Mouse (Mus musculus) neural tube, embryonic 11.5 days (tissue): Measurements from ENCODE around the gene Ankdd1a. TPM values are rescaled to one million over a fixed set of nuclear protein-coding genes. Genes with fewer than 3 reads are reported as not detected.

Source experiments
- ATAC-seq: fragments of 200-750 bp; cut with Nextera tagmentation; 2 replicates; pipeline ENCODE4 v1.8.0; 2017; ENCODE audit warnings: moderate number of reproducible peaks, mild to moderate bottlenecking, moderate TSS enrichment, moderate library complexity; ENCODE audit not compliant: insufficient read depth, low FRiP score, low TSS enrichment
- DNase-seq: peaks from one replicate; pipeline ENCODE4 v3.0.0-alpha.2; 2015; ENCODE audit warnings: low spot score
- H3K27ac ChIP-seq: fragments of 300-500 bp; sonication (generic); 2 replicates; pipeline ENCODE4 v1.5.1; 2014; ENCODE audit warnings: low read depth, mild to moderate bottlenecking, low read length
- H3K27me3 ChIP-seq: fragments of 300-500 bp; sonication (generic); 2 replicates; pipeline ENCODE4 v1.6.1; 2014; ENCODE audit warnings: mild to moderate bottlenecking, low read length, mixed read lengths; ENCODE audit not compliant: control insufficient read depth, insufficient read depth
- H3K36me3 ChIP-seq: fragments of 300-500 bp; sonication (generic); 2 replicates; pipeline ENCODE4 v1.6.1; 2014; ENCODE audit warnings: mild to moderate bottlenecking, low read length, moderate library complexity, mixed read lengths; ENCODE audit not compliant: control insufficient read depth, insufficient read depth
- H3K4me1 ChIP-seq: fragments of 300-500 bp; sonication (generic); 2 replicates; pipeline ENCODE4 v1.6.1; 2014; ENCODE audit warnings: low read length, mixed read lengths; ENCODE audit not compliant: control insufficient read depth, insufficient read depth
- H3K4me2 ChIP-seq: fragments of 300-500 bp; sonication (generic); 2 replicates; pipeline ENCODE4 v1.6.1; 2014; ENCODE audit warnings: low read depth, mild to moderate bottlenecking, moderate library complexity
- H3K4me3 ChIP-seq: fragments of 300-500 bp; sonication (generic); 2 replicates; pipeline ENCODE4 v1.5.1; 2014; ENCODE audit warnings: low read depth, low read length
- H3K9ac ChIP-seq: fragments of 300-500 bp; sonication (generic); 2 replicates; pipeline ENCODE4 v1.6.1; 2014; ENCODE audit warnings: mild to moderate bottlenecking, low read length
- H3K9me3 ChIP-seq: fragments of 300-500 bp; sonication (generic); 2 replicates; pipeline ENCODE4 v1.6.1; 2016; ENCODE audit warnings: low read length; ENCODE audit not compliant: control insufficient read depth
- WGBS: fragments of 180-500 bp; shearing (Covaris S2); extraction: QIAGEN DNeasy Blood & Tissue Kit; methylation state at CpG from one replicate; pipeline ENCODE4 v1.1.7; 2014; 5-methylcytosine and 5-hydroxymethylcytosine counted together
- polyA plus RNA-seq: library from polyadenylated mRNA; unstranded; fragments of >200 nt; fragmentation: Nextera tagmentation; extraction: Ambion mirVana; gene quantifications from 2 replicates; pipeline ENCODE4 v1.2.1, GENCODE M21; 2014

Ankdd1a gene
- polyA plus RNA-seq, 1 experiment from 2014 or later: 0.21 TPM

GRCm38 (mm10) chr9:65502721-65503505 lies 17.1 kb downstream of the Ankdd1a start:
- no peak overlapping the region for H3K4me3 ChIP-seq
- H3K4me2 ChIP-seq: no peak overlapping the region
- H3K9me3 ChIP-seq: no peaks in the 10 kb centered on the region
- H3K4me1 ChIP-seq: no peaks in the 10 kb centered on the region
- H3K27me3 ChIP-seq: no peaks in the 10 kb centered on the region
- no peak overlapping the region for H3K9ac ChIP-seq
- ATAC-seq (no peak), DNase-seq (no peak)
- H3K27ac ChIP-seq: no peak overlapping the region
- H3K36me3 ChIP-seq: no peaks in the 10 kb centered on the region
- 87% methylated on average over 21 of the region's 21 CpGs for WGBS

- no peak overlapping the region for H3K27ac ChIP-seq
- no peaks in the 10 kb centered on the region for H3K4me1 ChIP-seq
- WGBS: 59% methylated on average over 8 of the region's 8 CpGs
- DNase-seq (peak; percentile 29), ATAC-seq (no peak)
- H3K4me2 ChIP-seq: no peak overlapping the region
- H3K4me3 ChIP-seq: no peak overlapping the region
- no peak overlapping the region for H3K9ac ChIP-seq
- no peaks in the 10 kb centered on the region for H3K36me3 ChIP-seq
- H3K9me3 ChIP-seq: no peaks in the 10 kb centered on the region
- H3K27me3 ChIP-seq: no peaks in the 10 kb centered on the region
Observed at GRCm38 (mm10) chr9:65502146-65502545, 17.8 kb downstream of the Ankdd1a start.

DNA sequence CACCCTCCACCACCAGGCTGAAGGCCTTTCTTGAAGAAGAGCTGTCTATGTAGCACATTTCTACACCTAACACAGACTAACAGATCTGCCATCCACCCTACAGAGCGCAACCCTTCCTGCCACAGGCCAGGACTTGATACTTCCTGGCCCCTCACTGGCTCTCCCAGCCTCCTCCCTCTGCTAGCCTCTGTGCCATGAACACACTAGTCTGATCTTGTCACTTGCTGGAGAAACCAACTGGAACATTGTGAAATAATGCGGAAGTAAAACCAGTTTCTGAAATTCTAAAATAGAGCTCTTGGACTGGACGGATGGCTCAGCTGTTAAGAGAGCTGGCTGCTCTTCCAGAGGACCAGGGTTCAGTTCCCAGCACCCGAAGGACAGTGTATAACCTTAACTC lies 27.1 kb downstream of the Ankdd1a start:
- 92% methylated on average over 4 of the region's 4 CpGs for WGBS
- no peaks in the 10 kb centered on the region for H3K27me3 ChIP-seq
- no peak for DNase-seq
- no peaks in the 10 kb centered on the region for H3K4me1 ChIP-seq
- H3K36me3 ChIP-seq: peaks cover 2% of the 10 kb centered on the region; the same call in 1 of the 2 replicates
- no peak overlapping the region for H3K4me2 ChIP-seq
- no peak for ATAC-seq
- H3K9me3 ChIP-seq: no peaks in the 10 kb centered on the region
- no peak overlapping the region for H3K9ac ChIP-seq
- H3K27ac ChIP-seq: no peak overlapping the region
- no peak overlapping the region for H3K4me3 ChIP-seq

DNA sequence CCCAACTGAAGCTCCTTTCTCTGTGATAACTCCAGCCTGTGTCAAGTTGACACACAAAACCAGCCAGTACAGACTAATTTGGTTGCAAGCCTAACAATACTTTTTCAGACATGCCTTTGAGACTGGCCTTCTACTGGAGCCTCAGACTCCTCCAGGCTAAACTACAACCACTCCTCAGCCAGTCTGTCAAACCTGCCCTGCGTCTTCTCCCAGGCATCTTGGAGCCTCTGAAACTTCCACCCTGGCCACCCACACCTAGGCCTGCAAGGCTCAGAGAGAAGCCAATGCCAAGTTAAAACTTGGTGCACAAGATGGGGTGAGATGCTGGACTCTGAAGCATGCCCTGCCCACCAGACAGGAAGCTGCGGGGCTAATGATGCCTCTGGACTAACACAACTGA lies 27.6 kb downstream of the Ankdd1a start:
- no peak overlapping the region for H3K27ac ChIP-seq
- H3K4me2 ChIP-seq: no peak overlapping the region
- ATAC-seq (no peak), DNase-seq (no peak)
- peaks cover 2% of the 10 kb centered on the region; the same call in 1 of the 2 replicates for H3K36me3 ChIP-seq
- no peaks in the 10 kb centered on the region for H3K9me3 ChIP-seq
- H3K4me1 ChIP-seq: no peaks in the 10 kb centered on the region
- no peak overlapping the region for H3K9ac ChIP-seq
- 88% methylated on average over 2 of the region's 2 CpGs for WGBS
- H3K4me3 ChIP-seq: no peak overlapping the region
- no peaks in the 10 kb centered on the region for H3K27me3 ChIP-seq

- no peaks in the 10 kb centered on the region for H3K27me3 ChIP-seq
- no peaks in the 10 kb centered on the region for H3K4me1 ChIP-seq
- H3K4me2 ChIP-seq: no peak overlapping the region
- WGBS: 76% methylated on average over 3 of the region's 3 CpGs
- ATAC-seq (no peak), DNase-seq (no peak)
- H3K27ac ChIP-seq: no peak overlapping the region
- no peak overlapping the region for H3K9ac ChIP-seq
- H3K4me3 ChIP-seq: no peak overlapping the region
- peaks cover 4% of the 10 kb centered on the region; the same call in 1 of the 2 replicates for H3K36me3 ChIP-seq
- H3K9me3 ChIP-seq: no peaks in the 10 kb centered on the region
Observed at GRCm38 (mm10) chr9:65491476-65491875, 28.5 kb downstream of the Ankdd1a start.

DNA sequence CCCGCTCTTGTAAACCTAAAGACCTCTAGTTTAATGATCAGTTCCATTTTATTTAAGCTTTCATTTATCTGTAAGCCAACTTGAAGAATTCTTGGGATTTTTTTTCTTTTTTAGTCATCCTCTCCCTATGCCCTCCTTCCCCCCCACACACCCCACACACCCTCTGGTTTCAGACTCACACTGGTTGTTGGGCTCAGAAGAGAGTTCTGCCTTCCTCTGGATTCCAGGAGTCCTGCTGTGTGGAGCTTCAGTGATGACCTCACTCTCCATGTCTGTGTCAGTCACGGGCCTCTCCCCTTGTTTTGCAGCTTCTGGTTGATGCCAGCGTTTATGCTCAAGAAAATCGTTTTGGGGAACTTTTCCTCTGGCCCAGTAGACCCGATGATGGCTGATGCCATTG lies 39.9 kb downstream of the Ankdd1a start:
- no peak overlapping the region for H3K4me3 ChIP-seq
- 82% methylated on average over 5 of the region's 5 CpGs for WGBS
- H3K27ac ChIP-seq: no peak overlapping the region
- peaks cover 21% of the 10 kb centered on the region for H3K36me3 ChIP-seq
- DNase-seq (no peak), ATAC-seq (no peak)
- H3K4me2 ChIP-seq: no peak overlapping the region
- H3K4me1 ChIP-seq: no peaks in the 10 kb centered on the region
- no peaks in the 10 kb centered on the region for H3K27me3 ChIP-seq
- H3K9me3 ChIP-seq: no peaks in the 10 kb centered on the region
- H3K9ac ChIP-seq: no peak overlapping the region

- H3K4me3 ChIP-seq: no peak overlapping the region
- WGBS: 84% methylated on average over 8 of the region's 8 CpGs
- no peak for ATAC-seq
Observed at GRCm38 (mm10) chr9:65479158-65479557, 40.8 kb downstream of the Ankdd1a start.

DNA sequence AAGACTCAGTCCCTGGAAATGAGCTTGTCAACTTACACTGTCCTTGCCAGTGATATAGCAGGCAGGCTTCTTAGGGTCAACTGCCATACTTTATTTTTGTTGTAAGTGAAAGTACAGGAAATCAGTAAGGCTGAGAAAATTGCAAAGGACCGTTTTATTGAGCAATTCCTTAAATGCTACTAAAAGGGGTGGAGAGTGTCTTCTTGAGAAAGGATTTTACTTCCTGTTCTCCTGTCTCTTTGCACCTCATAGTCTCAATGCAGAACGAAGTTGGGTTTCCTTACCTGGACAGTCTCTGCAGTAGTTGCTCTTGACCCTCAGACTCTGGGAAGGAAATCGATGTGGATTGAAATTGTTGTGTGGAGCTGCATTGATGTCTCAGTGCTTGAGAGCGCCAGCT lies 47.2 kb downstream of the Ankdd1a start:
- Histone ChIP-seq H3K9ac (no peak overlapping the region), H3K4me2 (no peak overlapping the region), H3K9me3 (no peaks in the 10 kb centered on the region), H3K27me3 (no peaks in the 10 kb centered on the region), H3K4me1 (no peaks in the 10 kb centered on the region), H3K36me3 (no peaks in the 10 kb centered on the region; the same call in none of the 2 replicates), H3K27ac (no peak overlapping the region), H3K4me3 (no peak overlapping the region)
- DNase-seq (no peak), ATAC-seq (no peak)
- WGBS: 95% methylated on average over 4 of the region's 4 CpGs

More at GRCm38 (mm10) chr9:65479158-65479557, 40.8 kb downstream of the Ankdd1a start:
- Histone ChIP-seq H3K27ac (no peak overlapping the region), H3K27me3 (no peaks in the 10 kb centered on the region), H3K4me1 (no peaks in the 10 kb centered on the region), H3K36me3 (peaks cover 15% of the 10 kb centered on the region), H3K9ac (no peak overlapping the region), H3K9me3 (no peaks in the 10 kb centered on the region), H3K4me2 (no peak overlapping the region)
- no peak for DNase-seq

- Histone ChIP-seq H3K27ac (0 out of 2 replicates have a peak overlapping the region, but pooled peaks have one; percentile 11), H3K27me3 (no peaks in the 10 kb centered on the region), H3K9me3 (no peaks in the 10 kb centered on the region), H3K36me3 (peaks cover 2% of the 10 kb centered on the region; the same call in 1 of the 2 replicates), H3K4me2 (no peak overlapping the region), H3K4me3 (no peak overlapping the region), H3K4me1 (peaks cover 2% of the 10 kb centered on the region; the same call in 1 of the 2 replicates), H3K9ac (no peak overlapping the region)
- DNase-seq (no peak), ATAC-seq (no peak)
- WGBS: 59% methylated on average over 11 of the region's 11 CpGs
Observed at GRCm38 (mm10) chr9:65467686-65468085, 52.3 kb downstream of the Ankdd1a start.
